Mouse (Mus musculus) heart, adult 2 months (tissue): ENCODE measurements at regions not wholly inside any gene's neighbourhood (a gene's known extent, or its start where the extent isn't known, plus 50 kb on each side); places are given as distances from the start of the nearest gene placed in this dataset.

Experiments
- DNase-seq, 2 experiments: peaks; one replicate each; pipeline ENCODE4 v3.0.0; 2021
- H3K27ac ChIP-seq: fragments of 200-600 bp; 2 replicates; pipeline ENCODE4 v1.8.1; 2022
- H3K27me3 ChIP-seq: fragments of 200-500 bp; 2 replicates; pipeline ENCODE4 v1.6.1; 2012; ENCODE audit warnings: mild to moderate bottlenecking, low read length, inconsistent platforms, mixed read lengths; ENCODE audit not compliant: control insufficient read depth, insufficient read depth
- H3K36me3 ChIP-seq: fragments of 200-500 bp; 2 replicates; pipeline ENCODE4 v1.6.1; 2012; ENCODE audit warnings: low read length, inconsistent platforms; ENCODE audit not compliant: control insufficient read depth, insufficient read depth
- H3K4me1 ChIP-seq: fragments of 200-500 bp; 2 replicates; pipeline ENCODE4 v1.6.1; 2011; ENCODE audit warnings: low read length; ENCODE audit not compliant: control insufficient read depth, insufficient read depth
- H3K4me3 ChIP-seq: fragments of 200-600 bp; 2 replicates; pipeline ENCODE4 v1.8.1; 2022
- H3K79me2 ChIP-seq: fragments of 200-500 bp; replicated peaks from 2 replicates; pipeline ENCODE4 v1.6.1; 2012; ENCODE audit warnings: mild to moderate bottlenecking, inconsistent platforms, low read length, moderate library complexity, mixed read lengths; ENCODE audit not compliant: control insufficient read depth, insufficient read depth
- H3K9ac ChIP-seq: fragments of 200-500 bp; 2 replicates; pipeline ENCODE4 v1.6.1; 2012; ENCODE audit warnings: low read depth, mild to moderate bottlenecking, control low read depth, inconsistent platforms, low read length, mixed read lengths
- CTCF ChIP-seq: fragments of 200-600 bp; IDR thresholded peaks from 2 replicates; pipeline ENCODE4 v1.8.1; 2022; ENCODE audit warnings: antibody characterized with exemption, mild to moderate bottlenecking, moderate library complexity
- EP300 ChIP-seq: fragments of 200-500 bp; IDR thresholded peaks from 2 replicates; pipeline ENCODE4 v1.6.1; 2011; ENCODE audit warnings: low read depth, low read length, control low read depth; ENCODE audit not compliant: insufficient read depth
- POLR2A ChIP-seq: fragments of 200-500 bp; IDR thresholded peaks from 2 replicates; pipeline ENCODE4 v1.6.1; 2011; ENCODE audit warnings: mild to moderate bottlenecking, low read depth, low read length, control low read depth; ENCODE audit not compliant: insufficient read depth
- WGBS: fragments of 180-500 bp; shearing (Covaris S2); methylation state at CpG from one replicate; pipeline ENCODE4 v1.1.7; 2018; 5-methylcytosine and 5-hydroxymethylcytosine counted together
- intact Hi-C: fragments of 180-260 bp; cut with DNase I; formaldehyde crosslinking; loops from one replicate; pipeline ENCODE4 v1.15.1; 2025

- no peaks in the 10 kb centered on the region for H3K36me3 ChIP-seq
- DNase-seq, result no peak
- no peaks in the 10 kb centered on the region for H3K27me3 ChIP-seq
- no peak overlapping the region for H3K4me3 ChIP-seq
- H3K79me2 ChIP-seq, result no peaks in the 10 kb centered on the region
- H3K27ac ChIP-seq, result no peak overlapping the region
- no peak overlapping the region for H3K9ac ChIP-seq
- TF ChIP-seq EP300, result no peak
- TF ChIP-seq CTCF, result no peak
- TF ChIP-seq POLR2A, result no peak
- H3K4me1 ChIP-seq, result no peaks in the 10 kb centered on the region
- intact Hi-C loops, result no loop called here
Measured at GRCm38 (mm10) chr10:74722971-74723370, 244.0 kb upstream of the Gnaz start.

- Histone ChIP-seq H3K4me1 (no peaks in the 10 kb centered on the region), H3K27me3 (no peaks in the 10 kb centered on the region), H3K4me3 (no peak overlapping the region), H3K9ac (no peak overlapping the region), H3K27ac (no peak overlapping the region), H3K36me3 (no peaks in the 10 kb centered on the region), H3K79me2 (no peaks in the 10 kb centered on the region)
- TF ChIP-seq POLR2A (no peak), CTCF (no peak), EP300 (no peak)
- WGBS, result 80% methylated on average over 2 of the region's 2 CpGs
- intact Hi-C loops, result no loop called here
- no peak for DNase-seq
Measured at GRCm38 (mm10) chr10:74749446-74749845, 217.5 kb upstream of the Gnaz start.

- H3K27me3 ChIP-seq, result no peaks in the 10 kb centered on the region
- no peak for TF ChIP-seq EP300
- TF ChIP-seq CTCF, result no peak
- no peak for TF ChIP-seq POLR2A
- intact Hi-C loops, result no loop called here
Measured at GRCm38 (mm10) chr10:74750879-74751278, 216.1 kb upstream of the Gnaz start.

GRCm38 (mm10) chr10:74760734-74761133, 206.2 kb upstream of the Gnaz start:
- Histone ChIP-seq H3K27ac (no peak overlapping the region), H3K27me3 (no peaks in the 10 kb centered on the region), H3K4me1 (no peaks in the 10 kb centered on the region), H3K79me2 (no peaks in the 10 kb centered on the region), H3K9ac (no peak overlapping the region), H3K36me3 (no peaks in the 10 kb centered on the region), H3K4me3 (no peak overlapping the region)
- no peak for DNase-seq
- no peak for TF ChIP-seq CTCF
- TF ChIP-seq POLR2A, result no peak
- no peak for TF ChIP-seq EP300
- intact Hi-C loops, result no loop called here
- 66% methylated on average over 9 of the region's 9 CpGs for WGBS

More at GRCm38 (mm10) chr10:74750879-74751278, 216.1 kb upstream of the Gnaz start:
- no peak overlapping the region for H3K9ac ChIP-seq
- no peaks in the 10 kb centered on the region for H3K36me3 ChIP-seq
- H3K4me3 ChIP-seq, result no peak overlapping the region
- no peaks in the 10 kb centered on the region for H3K4me1 ChIP-seq
- H3K79me2 ChIP-seq, result no peaks in the 10 kb centered on the region
- no peak overlapping the region for H3K27ac ChIP-seq
- DNase-seq, result no peak

- H3K4me1 ChIP-seq, result no peaks in the 10 kb centered on the region
- 68% methylated on average over 2 of the region's 2 CpGs for WGBS
- H3K79me2 ChIP-seq, result no peaks in the 10 kb centered on the region
- H3K9ac ChIP-seq, result no peak overlapping the region
- no peak for TF ChIP-seq EP300
- no peak for TF ChIP-seq CTCF
- TF ChIP-seq POLR2A, result no peak
- H3K27me3 ChIP-seq, result no peaks in the 10 kb centered on the region
- H3K27ac ChIP-seq, result no peak overlapping the region
- no peaks in the 10 kb centered on the region for H3K36me3 ChIP-seq
- no peak overlapping the region for H3K4me3 ChIP-seq
- DNase-seq, result no peak
- intact Hi-C loops, result no loop called here
Measured at GRCm38 (mm10) chr10:74789245-74789644, 177.7 kb upstream of the Gnaz start.

- Histone ChIP-seq H3K4me1 (no peaks in the 10 kb centered on the region), H3K36me3 (no peaks in the 10 kb centered on the region), H3K79me2 (no peaks in the 10 kb centered on the region), H3K27me3 (no peaks in the 10 kb centered on the region), H3K27ac (no peak overlapping the region), H3K4me3 (no peak overlapping the region), H3K9ac (no peak overlapping the region)
- no peak for DNase-seq
- 70% methylated on average over 3 of the region's 3 CpGs for WGBS
- intact Hi-C loops, result no loop called here
- no peak for TF ChIP-seq POLR2A
Measured at GRCm38 (mm10) chr10:74789987-74790386, 177.0 kb upstream of the Gnaz start.

GRCm38 (mm10) chr10:74823395-74823794, 143.6 kb upstream of the Gnaz start:
- intact Hi-C loops, result no loop called here
- no peak for DNase-seq
- no peak overlapping the region for H3K9ac ChIP-seq
- no peaks in the 10 kb centered on the region for H3K27me3 ChIP-seq
- H3K4me1 ChIP-seq, result no peaks in the 10 kb centered on the region
- no peaks in the 10 kb centered on the region for H3K36me3 ChIP-seq
- no peak for TF ChIP-seq POLR2A
- TF ChIP-seq EP300, result no peak
- no peak for TF ChIP-seq CTCF
- H3K4me3 ChIP-seq, result no peak overlapping the region
- H3K27ac ChIP-seq, result no peak overlapping the region
- no peaks in the 10 kb centered on the region for H3K79me2 ChIP-seq
